Mouse (Mus musculus): ENCODE measurements around the gene Slc36a3. TPM values are rescaled to one million over a fixed set of nuclear protein-coding genes. Genes with fewer than 3 reads are reported as not detected.

The Slc36a3 gene
- polyA plus RNA-seq (2014; fragmentation: Nextera tagmentation; extraction: Ambion mirVana): not detected in 2 replicates

GRCm38 (mm10) chr11:55151608-55152007 lies at the start of gene Slc36a3:
Slc36a3 (minus strand) TSS chr11:55151708.
- no peak within 1 kb of the TSS for H3K4me3 ChIP-seq (ENCODE audit: low read depth, low read length)
- H3K4me2 ChIP-seq (replicated peaks; ENCODE audit: low read depth, low read length): no peak within 1 kb of the TSS
- DNase-seq (ENCODE audit: low spot score): no peak
- H3K9ac ChIP-seq (ENCODE audit: low read depth, low read length): no peak within 1 kb of the TSS
- no peak for ATAC-seq (ENCODE audit: low FRiP score)
- no peaks in the 10 kb centered on the region for H3K36me3 ChIP-seq (ENCODE audit: control insufficient read depth, insufficient read depth, low read length)
- H3K27me3 ChIP-seq (ENCODE audit: control insufficient read depth, insufficient read depth, low read length): no peaks in the 10 kb centered on the region
- no peak within 1 kb of the TSS for H3K27ac ChIP-seq (ENCODE audit: low read depth, low read length)
- WGBS: 86% methylated on average over 3 of the region's 3 CpGs
- no peaks in the 10 kb centered on the region for H3K9me3 ChIP-seq (ENCODE audit: control insufficient read depth, low read length)
- no peaks in the 10 kb centered on the region for H3K4me1 ChIP-seq (replicated peaks; ENCODE audit: control insufficient read depth, insufficient read depth, low read length)

GRCm38 (mm10) chr11:55197740-55198510 lies 46.4 kb upstream of the Slc36a3 start:
- WGBS: 81% methylated on average over 8 of the region's 8 CpGs

GRCm38 (mm10) chr11:55197086-55197485 lies 45.6 kb upstream of the Slc36a3 start:
- Histone ChIP-seq H3K9ac (ENCODE audit: low read depth, low read length) (no peak overlapping the region), H3K27ac (ENCODE audit: low read depth, low read length) (no peak overlapping the region), H3K27me3 (ENCODE audit: control insufficient read depth, insufficient read depth, low read length) (no peaks in the 10 kb centered on the region), H3K4me1 (replicated peaks; ENCODE audit: control insufficient read depth, insufficient read depth, low read length) (no peaks in the 10 kb centered on the region), H3K4me3 (ENCODE audit: low read depth, low read length) (no peak overlapping the region), H3K4me2 (replicated peaks; ENCODE audit: low read depth, low read length) (no peak overlapping the region), H3K36me3 (ENCODE audit: control insufficient read depth, insufficient read depth, low read length) (no peaks in the 10 kb centered on the region), H3K9me3 (ENCODE audit: control insufficient read depth, low read length) (no peaks in the 10 kb centered on the region)
- DNase-seq (ENCODE audit: low spot score) (no peak), ATAC-seq (ENCODE audit: low FRiP score) (no peak)
- WGBS: 71% methylated on average over 6 of the region's 6 CpGs

More at GRCm38 (mm10) chr11:55197740-55198510, 46.4 kb upstream of the Slc36a3 start:
- no peak overlapping the region for H3K4me2 ChIP-seq (replicated peaks; ENCODE audit: low read depth, low read length)
- H3K4me3 ChIP-seq (ENCODE audit: low read depth, low read length): no peak overlapping the region
- H3K9ac ChIP-seq (ENCODE audit: low read depth, low read length): no peak overlapping the region
- H3K27ac ChIP-seq (ENCODE audit: low read depth, low read length): no peak overlapping the region
- H3K36me3 ChIP-seq (ENCODE audit: control insufficient read depth, insufficient read depth, low read length): no peaks in the 10 kb centered on the region
- H3K27me3 ChIP-seq (ENCODE audit: control insufficient read depth, insufficient read depth, low read length): no peaks in the 10 kb centered on the region
- DNase-seq (ENCODE audit: low spot score) (no peak), ATAC-seq (ENCODE audit: low FRiP score) (no peak)
- H3K4me1 ChIP-seq (replicated peaks; ENCODE audit: control insufficient read depth, insufficient read depth, low read length): no peaks in the 10 kb centered on the region
- no peaks in the 10 kb centered on the region for H3K9me3 ChIP-seq (ENCODE audit: control insufficient read depth, low read length)

- H3K27me3 ChIP-seq (ENCODE audit: control insufficient read depth, insufficient read depth, low read length): no peaks in the 10 kb centered on the region
- no peak overlapping the region for H3K9ac ChIP-seq (ENCODE audit: low read depth, low read length)
- no peaks in the 10 kb centered on the region for H3K36me3 ChIP-seq (ENCODE audit: control insufficient read depth, insufficient read depth, low read length)
- 81% methylated on average over 3 of the region's 3 CpGs for WGBS
- DNase-seq (ENCODE audit: low spot score) (no peak), ATAC-seq (ENCODE audit: low FRiP score) (no peak)
- no peak overlapping the region for H3K4me3 ChIP-seq (ENCODE audit: low read depth, low read length)
- H3K4me1 ChIP-seq (replicated peaks; ENCODE audit: control insufficient read depth, insufficient read depth, low read length): no peaks in the 10 kb centered on the region
- H3K27ac ChIP-seq (ENCODE audit: low read depth, low read length): no peak overlapping the region
- no peaks in the 10 kb centered on the region for H3K9me3 ChIP-seq (ENCODE audit: control insufficient read depth, low read length)
- no peak overlapping the region for H3K4me2 ChIP-seq (replicated peaks; ENCODE audit: low read depth, low read length)
Observed at GRCm38 (mm10) chr11:55190216-55190615, 38.7 kb upstream of the Slc36a3 start.

GRCm38 (mm10) chr11:55187777-55188176 lies 36.3 kb upstream of the Slc36a3 start:
- WGBS: 79% methylated on average over 6 of the region's 6 CpGs
- DNase-seq (ENCODE audit: low spot score): no peak
- H3K4me1 ChIP-seq (replicated peaks; ENCODE audit: control insufficient read depth, insufficient read depth, low read length): no peaks in the 10 kb centered on the region
- H3K27ac ChIP-seq (ENCODE audit: low read depth, low read length): no peak overlapping the region
- ATAC-seq (ENCODE audit: low FRiP score): no peak
- no peaks in the 10 kb centered on the region for H3K36me3 ChIP-seq (ENCODE audit: control insufficient read depth, insufficient read depth, low read length)
- H3K9ac ChIP-seq (ENCODE audit: low read depth, low read length): no peak overlapping the region
- H3K4me3 ChIP-seq (ENCODE audit: low read depth, low read length): no peak overlapping the region
- no peak overlapping the region for H3K4me2 ChIP-seq (replicated peaks; ENCODE audit: low read depth, low read length)
- no peaks in the 10 kb centered on the region for H3K27me3 ChIP-seq (ENCODE audit: control insufficient read depth, insufficient read depth, low read length)
- H3K9me3 ChIP-seq (ENCODE audit: control insufficient read depth, low read length): no peaks in the 10 kb centered on the region

GRCm38 (mm10) chr11:55187292-55187691 lies 35.8 kb upstream of the Slc36a3 start:
- H3K36me3 ChIP-seq (ENCODE audit: control insufficient read depth, insufficient read depth, low read length): no peaks in the 10 kb centered on the region
- no peak overlapping the region for H3K27ac ChIP-seq (ENCODE audit: low read depth, low read length)
- no peak overlapping the region for H3K9ac ChIP-seq (ENCODE audit: low read depth, low read length)
- ATAC-seq (ENCODE audit: low FRiP score) (no peak), DNase-seq (ENCODE audit: low spot score) (no peak)
- 90% methylated on average over 4 of the region's 4 CpGs for WGBS
- H3K27me3 ChIP-seq (ENCODE audit: control insufficient read depth, insufficient read depth, low read length): no peaks in the 10 kb centered on the region
- no peak overlapping the region for H3K4me3 ChIP-seq (ENCODE audit: low read depth, low read length)
- no peaks in the 10 kb centered on the region for H3K9me3 ChIP-seq (ENCODE audit: control insufficient read depth, low read length)
- no peaks in the 10 kb centered on the region for H3K4me1 ChIP-seq (replicated peaks; ENCODE audit: control insufficient read depth, insufficient read depth, low read length)
- no peak overlapping the region for H3K4me2 ChIP-seq (replicated peaks; ENCODE audit: low read depth, low read length)

GRCm38 (mm10) chr11:55184733-55185291 lies 33.3 kb upstream of the Slc36a3 start, which contains the start of gene Slc36a2:
Slc36a2 (minus strand) TSS chr11:55185077.
- Histone ChIP-seq H3K4me1 (replicated peaks; ENCODE audit: control insufficient read depth, insufficient read depth, low read length) (no peaks in the 10 kb centered on the region), H3K36me3 (ENCODE audit: control insufficient read depth, insufficient read depth, low read length) (no peaks in the 10 kb centered on the region), H3K9me3 (ENCODE audit: control insufficient read depth, low read length) (no peaks in the 10 kb centered on the region), H3K27me3 (ENCODE audit: control insufficient read depth, insufficient read depth, low read length) (no peaks in the 10 kb centered on the region), H3K27ac (ENCODE audit: low read depth, low read length) (no peak within 1 kb of the TSS), H3K4me2 (replicated peaks; ENCODE audit: low read depth, low read length) (no peak within 1 kb of the TSS), H3K4me3 (ENCODE audit: low read depth, low read length) (no peak within 1 kb of the TSS), H3K9ac (ENCODE audit: low read depth, low read length) (no peak within 1 kb of the TSS)
- WGBS: 27% methylated on average over 10 of the region's 10 CpGs
- DNase-seq (ENCODE audit: low spot score): no peak
- ATAC-seq (ENCODE audit: low FRiP score): no peak

- H3K27ac ChIP-seq (ENCODE audit: low read depth, low read length): no peak overlapping the region
- no peak overlapping the region for H3K4me2 ChIP-seq (replicated peaks; ENCODE audit: low read depth, low read length)
- WGBS: 88% methylated on average over 5 of the region's 5 CpGs
- H3K9ac ChIP-seq (ENCODE audit: low read depth, low read length): no peak overlapping the region
- no peaks in the 10 kb centered on the region for H3K4me1 ChIP-seq (replicated peaks; ENCODE audit: control insufficient read depth, insufficient read depth, low read length)
- H3K27me3 ChIP-seq (ENCODE audit: control insufficient read depth, insufficient read depth, low read length): no peaks in the 10 kb centered on the region
- no peaks in the 10 kb centered on the region for H3K9me3 ChIP-seq (ENCODE audit: control insufficient read depth, low read length)
- H3K4me3 ChIP-seq (ENCODE audit: low read depth, low read length): no peak overlapping the region
- ATAC-seq (ENCODE audit: low FRiP score) (no peak), DNase-seq (ENCODE audit: low spot score) (no peak)
- H3K36me3 ChIP-seq (ENCODE audit: control insufficient read depth, insufficient read depth, low read length): no peaks in the 10 kb centered on the region
Observed at GRCm38 (mm10) chr11:55184246-55184645, 32.7 kb upstream of the Slc36a3 start.

- H3K9me3 ChIP-seq (ENCODE audit: control insufficient read depth, low read length): no peaks in the 10 kb centered on the region
- H3K4me3 ChIP-seq (ENCODE audit: low read depth, low read length): no peak overlapping the region
- no peaks in the 10 kb centered on the region for H3K4me1 ChIP-seq (replicated peaks; ENCODE audit: control insufficient read depth, insufficient read depth, low read length)
- H3K4me2 ChIP-seq (replicated peaks; ENCODE audit: low read depth, low read length): no peak overlapping the region
- 51% methylated on average over 7 of the region's 7 CpGs for WGBS
- ATAC-seq (ENCODE audit: low FRiP score) (no peak), DNase-seq (ENCODE audit: low spot score) (no peak)
- H3K27ac ChIP-seq (ENCODE audit: low read depth, low read length): no peak overlapping the region
- no peaks in the 10 kb centered on the region for H3K36me3 ChIP-seq (ENCODE audit: control insufficient read depth, insufficient read depth, low read length)
- no peaks in the 10 kb centered on the region for H3K27me3 ChIP-seq (ENCODE audit: control insufficient read depth, insufficient read depth, low read length)
- no peak overlapping the region for H3K9ac ChIP-seq (ENCODE audit: low read depth, low read length)
Observed at GRCm38 (mm10) chr11:55183124-55183523, 31.6 kb upstream of the Slc36a3 start.

Measured in hindbrain, embryonic 11.5 days (tissue).